Mouse (Mus musculus) brain, embryonic 14.5 days (tissue): ENCODE measurements around the gene Rnf216.

Experiments used
- CTCF ChIP-seq: fragments of 200-500 bp; IDR thresholded peaks from 2 replicates; pipeline ENCODE4 v1.5.1; 2012; ENCODE audit warnings: inconsistent platforms, mild to moderate bottlenecking, moderate library complexity, borderline replicate concordance; ENCODE audit not compliant: insufficient read depth, insufficient read length; ENCODE audit errors: extremely low read depth
- POLR2A ChIP-seq: fragments of 200-500 bp; IDR thresholded peaks from 2 replicates; pipeline ENCODE4 v1.6.1; 2012; ENCODE audit warnings: mild to moderate bottlenecking, inconsistent platforms, borderline replicate concordance; ENCODE audit not compliant: poor library complexity, insufficient read depth, insufficient read length, severe bottlenecking; ENCODE audit errors: extremely low read depth

GRCm38 (mm10) chr5:142982046-142982801 lies 130.6 kb downstream of the Rnf216 start:
- no peak for TF ChIP-seq CTCF
- no peak for TF ChIP-seq POLR2A
